Mouse (Mus musculus): ENCODE data around the gene Tmem163.
A peak's percentile ranks its signal among the peaks of the same experiment; 100 is the strongest.

Gene Tmem163

DNA sequence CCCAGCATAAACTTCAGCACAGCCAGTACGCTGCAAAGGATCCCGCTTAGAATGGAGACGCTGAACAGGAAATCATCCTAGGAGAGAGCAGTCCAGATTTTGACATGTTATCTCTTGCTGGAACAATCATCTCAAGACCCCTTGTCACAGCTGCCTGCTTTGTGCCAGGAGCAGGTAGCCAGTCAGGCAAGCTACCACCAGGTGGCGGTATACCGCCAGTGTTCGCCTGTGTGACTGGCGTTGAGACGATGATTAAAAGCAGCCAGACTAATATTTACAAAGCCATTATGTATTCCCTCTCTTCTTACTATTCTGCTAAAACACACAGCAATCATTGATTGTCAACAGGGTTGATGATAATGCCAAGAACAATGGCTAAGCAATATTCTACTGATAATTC, 179.1 kb downstream of the Tmem163 start:
- peak; percentile 69 to 84 for DNase-seq (ENCODE audit: low spot score in 2 of 2)

DNA sequence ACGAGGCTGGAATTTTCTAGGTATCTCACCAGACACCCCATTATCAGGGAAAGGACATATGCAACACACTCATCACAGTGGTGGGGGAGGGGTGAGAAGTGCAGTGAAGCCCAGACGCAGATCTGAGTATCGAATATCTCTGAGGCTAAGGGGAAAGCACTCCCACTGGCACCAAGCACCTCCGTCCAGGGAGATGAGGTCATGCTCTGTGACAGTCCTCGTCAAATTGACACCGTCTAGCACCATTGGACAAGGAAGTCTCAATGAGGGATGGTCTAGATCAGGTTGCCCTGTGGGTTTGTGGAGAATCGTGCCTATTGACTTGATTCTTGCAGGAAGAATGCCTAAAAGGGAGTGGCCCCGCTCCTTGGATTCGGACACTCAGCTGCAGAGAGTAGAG, 180.6 kb downstream of the Tmem163 start:
- no peak for DNase-seq (ENCODE audit: low spot score in 2 of 2)

DNA sequence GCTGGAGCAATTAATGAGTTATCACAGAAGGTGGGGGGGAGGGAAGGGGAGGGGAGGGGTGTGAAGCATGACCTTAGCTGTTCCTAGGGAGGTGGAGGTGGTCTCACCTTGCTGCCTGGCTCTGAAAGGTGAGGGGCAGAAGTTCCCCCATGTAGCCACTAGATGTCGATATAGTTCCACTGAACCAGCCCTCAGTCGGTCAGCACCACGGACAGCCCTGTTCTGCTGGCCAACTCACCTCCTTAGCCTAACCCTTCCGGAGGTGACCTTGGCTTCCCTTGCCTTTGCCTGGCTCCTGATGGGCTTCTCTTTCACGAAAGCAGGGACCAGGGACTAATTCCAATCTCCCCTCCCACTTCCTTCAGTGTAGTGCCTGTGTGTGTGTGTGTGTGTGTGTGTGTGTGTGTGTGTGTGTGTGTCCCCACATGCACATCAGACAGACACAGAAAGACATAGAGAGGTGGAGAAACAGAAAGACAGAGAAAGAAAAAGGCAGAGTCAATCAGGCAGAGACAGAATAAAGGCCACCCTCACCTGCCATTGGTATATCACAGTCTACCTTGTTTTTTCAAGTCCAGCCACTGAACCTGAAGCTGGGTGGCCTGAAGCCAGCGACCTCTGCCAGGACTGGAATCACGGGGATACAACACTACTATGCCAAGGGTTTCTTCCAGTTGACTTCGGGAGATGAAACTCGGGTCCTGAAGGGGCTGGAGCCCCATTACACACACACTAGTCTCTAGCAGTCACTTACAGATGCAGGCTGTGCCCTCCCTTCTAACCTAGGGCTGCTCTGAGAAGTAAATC, 182.4 kb downstream of the Tmem163 start:
- DNase-seq (ENCODE audit: low spot score in 2 of 2): peak; percentile 49 to 65

DNA sequence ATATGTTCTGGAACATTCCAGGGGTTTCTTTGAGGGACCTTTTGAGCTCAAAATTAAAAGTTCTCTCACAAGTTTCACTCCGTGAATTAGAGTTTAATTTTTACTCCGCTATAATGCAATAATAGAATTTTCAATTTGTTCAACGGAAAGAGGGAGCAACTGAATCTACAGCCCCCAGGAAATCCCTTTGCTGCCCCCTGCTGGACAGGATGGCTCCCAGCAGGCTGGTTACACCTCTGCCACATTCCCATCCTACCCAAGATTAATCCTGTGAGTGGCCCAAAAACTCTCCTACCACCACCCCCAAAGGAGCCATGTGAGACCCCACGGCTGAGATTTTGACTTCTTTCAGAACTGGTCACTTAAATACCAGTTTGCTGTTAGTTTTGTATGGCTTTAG, 192.2 kb downstream of the Tmem163 start:
- DNase-seq (ENCODE audit: low spot score in 2 of 2): peak in 1 of 2 experiments; percentile 46

DNA sequence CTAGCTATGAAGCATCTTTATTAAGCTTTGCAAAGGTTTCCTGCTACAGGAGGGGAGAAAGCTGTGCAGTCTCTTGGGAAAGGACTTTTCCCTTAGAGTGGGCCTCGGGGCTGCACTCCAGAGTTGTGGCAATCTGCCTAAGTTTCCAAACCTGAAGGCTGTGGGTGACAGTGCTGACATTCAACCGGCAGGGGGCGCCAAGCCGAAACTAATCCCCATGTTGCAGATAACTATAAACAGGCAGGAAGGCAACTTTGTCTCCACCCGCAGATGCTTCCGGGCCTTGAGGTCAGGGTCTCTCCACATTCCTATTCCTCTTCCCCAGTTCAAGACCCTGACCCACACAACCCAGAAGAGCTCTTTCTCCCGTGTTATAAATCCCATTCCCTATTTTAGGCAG, 194.5 kb downstream of the Tmem163 start:
- DNase-seq (ENCODE audit: low spot score in 2 of 2): peak; percentile 48 to 70

DNA sequence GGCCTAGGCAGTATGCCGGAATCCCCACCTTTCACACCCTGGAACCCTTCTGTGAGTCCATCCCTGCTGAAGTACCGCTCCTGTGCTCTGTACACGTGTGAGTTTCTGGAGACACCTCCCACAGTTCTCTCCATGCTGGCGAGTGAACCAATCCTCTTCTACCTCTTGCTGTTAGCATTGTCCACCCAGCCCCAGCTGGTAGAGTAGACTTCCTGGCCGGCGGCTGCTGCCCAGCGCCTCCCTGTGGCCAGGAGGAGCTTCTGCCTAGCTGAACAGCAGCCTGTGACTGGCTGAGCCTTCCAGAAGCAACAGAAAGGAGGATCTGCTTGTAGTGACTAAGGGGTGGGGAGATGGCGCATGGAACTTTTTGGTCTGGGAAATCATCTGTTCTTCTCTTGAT, 195.2 kb downstream of the Tmem163 start:
- DNase-seq (ENCODE audit: low spot score in 2 of 2): no peak

DNA sequence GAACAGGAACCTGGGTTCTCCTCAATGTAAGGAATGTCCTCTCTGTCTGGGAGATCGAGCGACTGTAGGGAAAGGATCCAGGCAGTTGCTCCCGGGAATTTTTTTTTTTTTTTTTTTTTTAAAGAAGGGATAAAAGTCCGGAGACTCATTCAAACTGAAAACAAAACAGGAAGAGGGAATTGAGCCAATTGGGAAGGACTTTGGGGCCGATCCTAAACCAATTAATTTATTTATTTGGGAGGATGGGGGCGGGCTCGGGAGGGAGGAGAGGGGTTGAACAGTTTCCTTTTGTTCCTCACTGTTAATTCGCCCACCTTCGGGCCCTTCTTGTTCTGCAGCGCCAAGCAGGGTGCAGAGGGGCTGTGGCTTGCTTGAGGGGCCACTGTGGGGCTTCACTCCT, 196.4 kb downstream of the Tmem163 start:
- no peak for DNase-seq (ENCODE audit: low spot score in 2 of 2)

DNA sequence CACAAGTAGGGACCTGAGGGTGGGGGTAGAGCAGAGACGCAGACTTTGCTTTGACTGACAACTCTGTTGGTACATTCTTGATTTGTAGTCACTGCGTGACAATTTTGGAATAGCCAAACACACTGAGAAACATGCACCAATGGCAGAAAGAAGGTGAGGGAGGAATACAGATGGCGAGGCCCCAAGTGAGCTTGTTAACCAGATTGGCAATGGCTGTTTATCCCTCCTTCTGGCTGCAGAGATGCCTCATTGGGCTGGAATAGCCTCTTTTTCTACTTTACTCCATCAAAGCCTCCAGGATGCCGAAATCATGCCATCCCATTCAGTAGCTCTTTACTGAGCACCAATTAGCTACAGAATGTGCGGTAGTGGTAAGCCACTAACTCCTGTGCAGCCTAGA, 203.6 kb downstream of the Tmem163 start:
- no peak for DNase-seq (ENCODE audit: low spot score in 2 of 2)

DNA sequence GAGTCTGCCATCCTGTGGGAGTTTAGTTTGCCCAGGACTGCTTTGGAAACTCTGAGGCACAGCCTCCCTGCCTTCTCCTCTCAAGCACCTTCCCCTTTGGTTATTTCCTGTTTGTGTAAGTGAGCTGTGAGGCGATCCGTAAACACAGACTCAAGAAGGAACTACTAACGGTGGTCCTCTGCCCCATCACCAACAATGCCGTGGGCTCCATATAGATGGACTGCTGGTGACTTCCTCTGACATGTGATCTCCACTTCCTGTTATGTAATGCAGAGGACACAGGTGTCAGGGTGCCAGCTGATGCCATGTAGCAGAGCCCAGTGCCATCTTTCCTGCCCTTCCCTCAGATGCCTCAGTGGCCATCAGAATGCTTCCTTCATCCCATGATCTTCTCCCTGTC, 209.2 kb downstream of the Tmem163 start:
- DNase-seq (ENCODE audit: low spot score in 2 of 2): no peak

DNA sequence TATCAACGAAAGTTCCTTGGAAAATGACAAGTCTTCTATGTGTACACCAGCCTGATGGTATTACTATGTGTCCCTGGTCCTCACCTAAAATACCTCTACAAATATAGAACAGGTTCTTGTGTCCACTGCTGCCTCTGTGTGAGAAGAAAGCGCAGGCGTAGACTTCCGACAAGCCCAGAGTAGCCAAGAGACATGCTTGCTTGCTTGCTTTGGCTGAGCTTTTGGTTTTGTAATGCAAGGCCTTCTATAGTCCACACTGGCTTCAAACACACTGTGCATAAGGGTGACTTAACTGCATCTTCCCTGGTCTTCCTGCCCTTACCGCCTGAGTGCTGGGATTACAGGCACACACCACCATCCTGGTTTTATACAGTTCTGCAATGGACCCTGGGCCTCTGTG, 212.1 kb downstream of the Tmem163 start:
- no peak for DNase-seq (ENCODE audit: low spot score in 2 of 2)

DNA sequence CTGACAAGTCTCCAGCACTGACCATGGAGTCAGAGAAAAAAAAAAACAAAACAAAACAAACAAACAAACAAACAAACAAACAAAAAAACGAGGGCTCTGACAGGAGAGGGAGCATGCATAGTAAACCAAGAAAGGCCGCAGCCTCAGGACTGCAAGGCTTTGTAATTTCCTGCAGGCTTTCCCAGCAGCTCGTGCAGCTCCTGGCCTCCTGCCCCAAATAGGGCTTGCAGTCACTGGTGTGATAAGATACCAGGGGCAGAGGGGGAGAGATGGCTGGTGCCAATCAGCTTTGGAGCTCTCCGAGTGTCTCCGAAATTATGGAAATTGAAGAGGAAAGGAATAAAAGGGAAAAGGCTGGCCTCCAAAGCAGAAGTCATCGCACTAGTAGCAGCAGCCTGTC, 214.1 kb downstream of the Tmem163 start:
- DNase-seq (ENCODE audit: low spot score in 2 of 2): no peak

DNA sequence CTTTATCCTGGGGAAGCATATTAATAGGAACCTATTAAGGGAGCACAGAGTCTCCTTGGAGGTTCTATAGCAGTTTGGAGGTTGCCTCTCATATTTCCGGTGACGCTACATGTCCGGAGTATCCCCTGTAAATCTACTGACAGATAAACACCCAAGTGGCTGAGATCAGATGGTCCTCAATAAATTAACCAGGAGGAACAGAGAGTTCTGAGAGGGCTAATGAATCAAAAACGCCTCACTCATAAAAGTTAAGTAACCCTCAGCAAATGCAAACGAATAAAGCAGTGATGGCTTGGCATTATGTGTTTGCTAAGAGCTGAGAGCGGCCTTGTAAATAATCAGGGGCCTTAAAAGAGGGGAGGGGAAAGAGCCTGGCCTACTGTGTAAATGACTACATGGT, 215.3 kb downstream of the Tmem163 start:
- DNase-seq (ENCODE audit: low spot score in 2 of 2): no peak

DNA sequence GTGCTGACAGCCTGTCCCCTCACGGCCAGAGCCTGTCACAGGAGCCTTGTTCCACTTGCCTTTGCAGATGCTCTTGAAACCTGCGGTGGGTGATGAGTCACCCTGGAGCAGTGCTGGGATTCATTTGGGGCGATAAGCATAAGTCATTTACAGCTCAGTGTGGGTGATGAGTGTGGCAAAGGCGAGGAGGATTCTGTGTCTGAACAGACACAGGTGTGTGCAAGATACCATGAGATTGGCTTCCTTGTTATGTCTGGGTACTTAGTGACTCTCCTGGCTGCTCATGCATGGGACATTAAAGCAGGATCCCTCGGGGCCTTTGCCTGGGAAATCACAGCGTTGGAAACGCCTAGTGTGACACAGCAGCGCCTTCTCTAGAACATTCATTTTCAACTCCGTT, 218.3 kb downstream of the Tmem163 start:
- DNase-seq (ENCODE audit: low spot score in 2 of 2): no peak

DNA sequence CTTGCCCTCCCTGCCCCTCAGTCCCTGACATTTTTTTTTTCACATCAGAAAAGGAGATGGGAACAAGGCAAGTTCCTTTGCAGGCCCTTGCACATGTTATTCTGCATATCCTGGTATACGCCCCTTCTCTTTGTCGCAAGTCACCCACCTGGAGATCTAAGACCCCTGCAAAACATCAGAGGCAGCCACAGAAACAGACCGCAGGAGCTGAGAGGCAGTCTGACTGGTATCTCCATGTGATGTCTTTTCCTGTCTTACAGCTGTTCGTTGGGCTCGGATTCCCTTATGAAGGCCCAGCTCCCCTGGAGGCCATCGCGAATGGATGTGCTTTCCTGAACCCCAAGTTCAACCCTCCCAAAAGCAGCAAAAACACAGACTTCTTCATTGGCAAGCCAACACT, 219.8 kb downstream of the Tmem163 start:
- no peak for DNase-seq (ENCODE audit: low spot score in 2 of 2)

DNA sequence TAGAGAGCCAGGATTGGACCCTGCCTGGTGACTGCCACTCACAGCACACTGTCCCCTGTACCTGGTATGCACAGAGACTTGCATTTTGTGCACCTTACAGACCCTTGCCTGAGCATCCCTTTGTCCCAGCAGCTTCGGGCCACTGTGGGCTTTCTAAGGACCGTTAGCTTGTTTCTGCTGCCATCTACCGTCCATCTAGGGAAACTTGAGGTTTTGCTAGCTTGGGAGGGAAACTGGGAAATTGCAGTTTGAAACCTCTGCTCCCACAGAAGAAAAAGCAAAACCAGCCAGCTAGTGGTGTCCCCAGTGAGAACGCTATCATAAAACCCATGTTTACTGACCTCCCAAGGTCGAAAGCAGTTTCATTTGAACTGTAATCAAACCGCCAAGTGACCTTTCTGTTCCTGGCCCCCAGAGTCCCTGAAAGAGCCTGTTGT, 220.3 kb downstream of the Tmem163 start:
- peak in 1 of 2 experiments; percentile 56 for DNase-seq (ENCODE audit: low spot score in 2 of 2)

DNA sequence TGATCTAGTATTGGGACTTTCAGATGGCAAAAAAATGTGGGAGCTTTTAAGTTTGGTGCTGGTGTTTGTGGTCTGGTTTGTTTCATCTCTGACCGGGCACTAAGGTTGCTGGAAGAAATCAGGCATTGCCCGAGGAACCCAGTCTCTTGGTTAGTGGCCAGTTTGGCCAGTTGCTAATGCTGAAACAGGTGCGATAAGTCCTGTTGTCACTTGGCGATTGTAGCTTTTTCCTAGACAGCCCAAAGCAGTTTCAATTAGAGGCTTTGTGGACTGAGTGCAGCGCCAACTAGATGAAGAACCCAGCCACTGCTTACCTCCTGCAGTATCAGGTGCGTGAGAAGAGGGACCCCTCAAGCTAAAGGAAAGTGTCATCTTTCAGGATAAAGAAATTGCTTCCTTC, 226.0 kb downstream of the Tmem163 start:
- no peak for DNase-seq (ENCODE audit: low spot score in 2 of 2)

DNA sequence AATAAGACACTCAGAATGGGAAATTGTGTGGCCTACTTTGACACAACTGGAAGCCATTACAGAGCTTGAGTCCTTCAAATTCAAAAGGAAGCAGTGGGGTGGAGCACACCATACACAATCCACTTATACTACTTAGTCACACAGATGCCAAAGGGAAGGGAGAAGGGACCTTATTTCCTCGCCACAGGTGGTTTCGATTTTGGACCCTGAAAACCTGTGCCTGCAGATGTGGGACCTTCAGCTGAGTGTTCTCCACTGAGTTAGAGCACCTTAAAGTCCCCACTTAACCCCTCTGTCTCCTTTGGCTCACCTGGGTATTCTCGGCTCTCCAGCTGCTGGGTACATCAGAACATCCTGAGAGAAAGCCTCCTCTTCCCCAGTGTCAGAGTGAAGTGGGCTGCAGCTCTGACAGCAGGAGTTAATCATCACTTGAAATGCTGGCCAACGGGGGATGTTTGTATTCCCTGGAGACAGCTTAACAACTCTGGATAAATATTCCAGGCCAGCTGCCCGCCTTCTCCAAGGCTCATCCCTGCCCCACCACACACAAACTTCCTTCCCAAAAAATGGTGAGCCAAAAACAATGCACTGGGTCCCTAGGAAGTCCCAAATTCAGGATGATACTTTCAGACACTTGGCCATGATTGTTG, 234.4 kb downstream of the Tmem163 start:
- DNase-seq (ENCODE audit: low spot score in 2 of 2): no peak

DNA sequence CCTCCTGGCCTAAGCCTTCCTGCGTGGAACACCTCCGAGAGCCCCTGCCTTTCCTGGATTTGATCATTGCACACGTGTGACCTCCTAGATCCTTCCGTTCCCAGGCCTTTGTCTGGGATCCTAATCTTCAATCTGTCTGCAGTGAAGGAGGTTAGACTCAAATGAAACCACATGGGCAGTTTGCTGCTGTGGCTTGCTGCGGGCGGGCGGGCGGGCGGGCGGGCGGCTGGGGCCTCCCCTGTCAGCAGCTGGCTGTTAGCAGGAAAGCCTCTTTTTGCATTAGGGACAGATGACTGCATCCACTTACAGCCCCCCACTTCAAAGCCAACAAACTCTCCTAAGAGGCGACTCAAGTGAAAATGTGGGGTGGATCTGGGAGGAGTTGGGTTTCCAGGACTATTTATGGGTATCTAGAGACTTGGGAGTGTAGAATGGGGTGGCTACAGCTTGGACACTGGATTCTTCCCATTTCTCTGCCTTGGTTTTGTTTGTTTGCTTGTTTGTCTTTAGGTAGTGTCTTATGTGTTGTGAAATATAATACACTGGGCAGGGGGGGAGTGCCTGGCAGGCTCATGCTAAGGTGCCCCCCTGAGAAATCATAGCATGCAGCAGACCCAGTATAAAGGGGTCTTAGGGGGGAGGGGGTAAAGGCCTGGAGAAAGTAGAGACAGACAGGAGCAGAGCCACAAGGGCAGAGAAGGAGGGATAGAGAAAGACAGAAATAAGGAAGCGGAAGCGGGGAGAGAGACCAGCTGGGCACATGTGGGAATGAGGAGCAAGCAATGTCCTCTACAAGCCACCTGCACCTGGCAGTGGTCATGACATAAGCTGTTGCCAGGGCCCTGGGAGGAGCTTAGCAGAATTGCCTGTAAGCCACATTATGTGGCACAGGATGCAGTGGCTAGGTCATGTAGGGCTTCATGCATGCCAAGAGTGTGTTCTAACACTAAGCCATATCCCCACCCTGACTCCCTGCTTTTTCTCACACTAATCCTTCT, 236.2 kb downstream of the Tmem163 start:
- DNase-seq (ENCODE audit: low spot score in 2 of 2): no peak

DNA sequence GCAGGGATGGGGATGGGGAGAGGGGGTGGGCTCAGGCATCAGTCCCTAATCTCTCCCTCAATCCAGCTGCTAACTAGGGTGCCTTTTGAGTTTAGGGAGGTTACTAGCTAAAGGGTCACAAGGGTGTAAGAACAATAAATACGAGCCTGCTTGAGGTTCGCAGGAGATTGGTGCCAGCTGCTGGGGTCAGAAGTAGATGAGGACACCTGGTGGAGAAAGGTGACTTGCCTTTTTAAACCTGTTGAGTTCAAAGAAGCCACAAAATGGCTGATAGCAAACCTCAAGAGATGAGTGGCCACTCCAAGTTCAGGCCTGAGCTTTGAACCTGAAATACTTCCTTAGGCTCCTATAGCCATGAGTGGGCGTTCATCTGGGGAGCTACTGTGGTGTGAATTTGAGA, 237.6 kb downstream of the Tmem163 start:
- DNase-seq (ENCODE audit: low spot score in 2 of 2): no peak

DNA sequence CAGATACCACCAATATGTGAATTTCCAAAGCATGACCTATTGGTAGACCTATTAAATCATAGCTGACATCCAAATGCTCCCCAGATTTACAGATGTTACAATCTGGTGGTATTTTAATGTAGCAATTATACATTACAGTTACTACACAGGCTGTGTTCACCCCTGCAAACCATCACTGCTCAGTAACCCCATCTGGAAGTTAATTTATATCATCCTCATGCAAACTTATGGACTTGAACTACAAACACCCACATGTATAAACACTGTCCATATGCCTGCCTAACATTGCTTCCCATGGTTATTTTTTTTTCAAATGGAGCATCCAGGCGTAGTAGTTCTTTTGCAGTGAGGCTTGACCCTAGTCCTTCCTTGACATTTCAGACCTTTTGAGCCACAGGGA, 238.3 kb downstream of the Tmem163 start:
- DNase-seq (ENCODE audit: low spot score in 2 of 2): no peak

DNA sequence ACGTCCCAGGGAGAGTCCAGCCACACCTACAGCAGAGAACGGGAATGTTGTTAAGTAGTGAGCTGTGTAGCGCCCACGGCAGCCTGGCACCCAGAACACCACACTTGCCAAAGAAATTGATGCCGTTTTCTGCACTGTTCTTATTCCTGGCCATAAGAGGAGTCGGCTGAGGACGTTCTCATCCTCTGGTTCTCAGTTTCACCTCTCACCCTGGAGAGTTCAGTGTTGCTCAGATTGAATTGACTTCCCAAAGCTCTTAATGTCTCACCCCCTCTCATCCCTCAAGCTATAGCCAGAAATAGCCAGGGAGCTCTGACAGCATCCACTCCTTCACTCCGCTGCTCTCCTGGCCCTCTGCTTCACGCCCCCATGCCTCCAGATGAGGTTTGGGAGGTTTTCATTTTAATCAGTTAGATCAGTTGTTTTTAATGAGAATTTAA, 239.9 kb downstream of the Tmem163 start:
- DNase-seq (ENCODE audit: low spot score in 2 of 2): no peak

DNA sequence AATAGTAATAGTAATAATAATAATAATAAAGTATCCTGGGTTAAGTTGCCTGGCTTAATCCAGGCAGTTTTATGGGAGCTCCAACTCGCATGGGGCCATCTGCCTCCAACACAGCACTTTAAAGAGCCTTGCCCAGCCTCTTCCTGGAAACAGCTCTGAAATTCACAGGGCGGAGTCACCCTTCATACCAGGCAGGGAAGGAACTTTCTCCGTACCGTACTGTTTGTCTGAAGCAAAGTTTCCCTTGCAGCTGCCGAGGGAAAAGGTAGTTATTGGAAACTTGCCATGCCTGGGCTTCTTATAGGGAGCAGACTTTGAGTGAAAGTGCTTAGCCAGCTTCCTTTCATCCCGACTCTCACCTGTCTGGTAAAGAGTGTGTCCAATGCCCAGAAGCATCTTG, 242.3 kb downstream of the Tmem163 start:
- DNase-seq (ENCODE audit: low spot score in 2 of 2): no peak
